Mouse (Mus musculus) lung, adult 2 months (tissue): ENCODE measurements around the gene Cntnap5a. TPM values are rescaled to one million over a fixed set of nuclear protein-coding genes. Genes with fewer than 3 reads are reported as not detected.

ENCODE experiments used
- DNase-seq: peaks from one replicate; pipeline ENCODE4 v3.0.0; 2022
- H3K4me1 ChIP-seq: fragments of 200-500 bp; 2 replicates; pipeline ENCODE4 v1.6.1; 2011; ENCODE audit warnings: low read length; ENCODE audit not compliant: control insufficient read depth, insufficient read depth
- H3K4me3 ChIP-seq: fragments of 200-500 bp; replicated peaks from 2 replicates; pipeline ENCODE3; 2011; ENCODE audit warnings: low read depth, mild to moderate bottlenecking, control low read depth, low read length; ENCODE audit errors: extremely low read depth
- CTCF ChIP-seq: fragments of 200-500 bp; IDR thresholded peaks from 2 replicates; pipeline ENCODE4 v1.5.1; 2011; ENCODE audit warnings: mild to moderate bottlenecking, low read length, control low read depth; ENCODE audit not compliant: insufficient read depth
- POLR2A ChIP-seq: fragments of 200-500 bp; IDR thresholded peaks from 2 replicates; pipeline ENCODE4 v1.6.1; 2011; ENCODE audit warnings: low read depth, mild to moderate bottlenecking, control low read depth, low read length, borderline replicate concordance; ENCODE audit errors: extremely low read depth
- WGBS: fragments of 180-500 bp; shearing (Covaris S2); methylation state at CpG from one replicate; pipeline ENCODE4 v1.1.7; 2018; 5-methylcytosine and 5-hydroxymethylcytosine counted together
- polyA plus RNA-seq: library from polyadenylated mRNA; depleted of rRNA; stranded (reverse); fragments of >200 nt; gene quantifications from 2 replicates; pipeline ENCODE4 v1.2.3, GENCODE M21; 2012

Gene Cntnap5a
- polyA plus RNA-seq, 1 experiment, result not detected

DNA sequence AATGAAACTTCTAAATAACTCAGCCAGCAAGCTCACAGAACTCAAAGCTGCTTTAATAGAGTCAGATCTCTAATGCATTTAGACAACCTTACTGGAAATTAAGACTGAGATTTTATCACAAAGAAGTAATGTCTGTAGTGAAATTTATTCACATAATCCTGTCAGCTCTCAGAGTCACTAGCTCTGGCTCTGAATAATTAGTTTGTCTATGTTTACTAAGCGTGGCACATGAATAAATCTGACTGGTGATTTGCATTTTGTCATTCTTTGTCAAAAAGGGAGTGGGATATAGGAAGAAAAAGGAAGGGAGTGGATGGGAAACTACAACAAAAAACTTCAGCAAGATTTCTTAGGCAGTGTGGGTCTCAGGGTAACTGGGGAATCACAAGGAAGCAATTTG is 351.3 kb downstream of the Cntnap5a start:
- no peaks in the 10 kb centered on the region for H3K4me1 ChIP-seq
- TF ChIP-seq POLR2A, result no peak
- DNase-seq, result no peak
- 44% methylated on average over 1 of the region's 1 CpGs for WGBS
- no peak overlapping the region for H3K4me3 ChIP-seq

DNA sequence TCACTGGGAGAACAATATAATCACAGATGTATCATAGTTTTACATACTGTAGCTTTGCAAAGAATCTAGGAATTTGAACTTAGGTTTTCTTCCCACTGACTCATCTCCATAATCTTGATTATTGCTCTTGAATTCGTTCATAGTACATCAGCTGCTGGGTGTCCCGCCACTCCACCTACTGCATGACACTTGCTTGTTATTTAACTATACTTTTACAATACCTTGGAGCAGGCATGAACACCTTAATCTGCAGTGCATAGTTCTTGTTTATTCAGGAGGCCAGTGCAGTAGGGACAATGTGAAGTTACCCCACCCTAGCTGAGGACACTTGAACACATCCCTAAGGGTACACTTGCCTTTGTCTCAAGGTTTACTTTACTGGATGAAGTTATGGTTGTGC is 352.3 kb downstream of the Cntnap5a start:
- no peak for TF ChIP-seq POLR2A
- TF ChIP-seq CTCF, result no peak
- Histone ChIP-seq H3K4me1 (no peaks in the 10 kb centered on the region), H3K4me3 (no peak overlapping the region)
- DNase-seq, result no peak
- WGBS, result 73% methylated on average over 2 of the region's 2 CpGs

DNA sequence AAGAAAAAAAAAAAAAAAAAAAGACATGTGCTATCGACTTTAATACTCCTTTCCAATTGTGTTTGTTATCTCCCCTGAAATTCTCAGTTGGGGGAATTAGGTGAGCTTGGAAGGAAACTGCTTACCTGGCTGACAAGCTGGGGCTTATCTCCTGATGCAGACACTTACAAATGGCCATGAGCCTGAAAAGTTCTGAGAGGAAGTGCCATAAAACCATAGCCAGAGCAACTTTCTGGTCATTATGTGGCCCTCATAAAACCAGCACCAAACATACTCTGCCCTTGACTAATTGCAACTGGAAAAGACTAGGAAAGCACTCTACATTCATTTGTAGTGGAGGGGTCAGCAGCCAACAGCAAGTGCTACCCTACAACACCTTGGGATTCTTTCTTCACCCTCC is 359.5 kb downstream of the Cntnap5a start:
- 19% methylated on average over 1 of the region's 1 CpGs for WGBS
- no peak overlapping the region for H3K4me3 ChIP-seq

DNA sequence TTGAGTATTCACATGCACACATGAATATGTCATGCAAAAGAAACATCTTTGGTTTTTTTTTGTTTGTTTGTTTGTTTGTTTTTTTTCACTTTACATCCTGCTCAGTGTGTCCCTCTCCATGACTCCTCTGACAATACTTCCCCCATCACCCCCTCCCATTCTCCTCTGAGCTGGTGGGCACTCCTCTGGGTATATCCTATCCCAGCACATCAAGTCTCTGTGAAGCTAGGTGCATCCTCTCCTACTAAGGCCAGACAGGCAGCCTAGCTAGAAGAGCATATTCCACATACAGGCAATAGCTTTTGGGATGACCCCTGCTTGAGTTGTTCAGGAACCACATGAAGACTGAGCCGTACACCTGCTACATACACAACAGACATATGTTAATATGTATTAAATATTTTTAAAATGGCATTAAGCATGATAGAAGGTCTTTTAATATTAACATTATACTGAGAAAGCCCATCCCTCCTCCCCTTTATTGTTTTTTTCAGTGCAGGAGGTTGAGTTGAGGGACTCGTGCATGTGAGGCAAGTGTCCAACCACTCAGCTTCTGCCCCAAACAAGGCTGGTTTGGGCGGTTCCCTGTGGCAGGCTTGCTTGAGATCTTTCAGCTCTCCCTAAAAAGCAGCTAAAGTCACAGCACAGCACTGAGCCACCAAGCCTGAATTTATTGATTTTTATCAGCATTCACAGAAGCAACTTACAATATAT is 422.6 kb downstream of the Cntnap5a start:
- no peak for DNase-seq
- Histone ChIP-seq H3K4me1 (no peaks in the 10 kb centered on the region), H3K4me3 (no peak overlapping the region)
- 81% methylated on average over 3 of the region's 3 CpGs for WGBS
- no peak for TF ChIP-seq POLR2A
- TF ChIP-seq CTCF, result no peak

More for the DNA sequence above, 359.5 kb downstream of the Cntnap5a start:
- no peak for DNase-seq
- TF ChIP-seq POLR2A (no peak), CTCF (no peak)
- no peaks in the 10 kb centered on the region for H3K4me1 ChIP-seq

DNA sequence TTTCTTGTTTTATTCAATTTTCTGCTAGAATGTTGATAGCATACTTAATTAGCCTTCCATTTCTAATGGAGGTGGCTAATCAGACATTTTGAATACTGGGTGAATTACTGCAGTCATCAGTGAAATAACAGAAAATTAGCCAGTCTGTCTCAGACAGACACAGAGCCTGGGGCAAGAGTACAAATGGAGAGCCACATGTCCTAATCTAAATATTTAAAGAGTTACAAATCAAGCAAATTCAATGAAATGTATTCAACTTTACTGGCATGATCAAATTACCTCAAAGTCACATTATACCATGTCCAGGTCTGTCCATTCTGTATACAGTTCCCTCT is 423.1 kb downstream of the Cntnap5a start:
- TF ChIP-seq CTCF (no peak), POLR2A (no peak)
- no peak for DNase-seq
- no peak overlapping the region for H3K4me3 ChIP-seq
- H3K4me1 ChIP-seq, result no peaks in the 10 kb centered on the region

DNA sequence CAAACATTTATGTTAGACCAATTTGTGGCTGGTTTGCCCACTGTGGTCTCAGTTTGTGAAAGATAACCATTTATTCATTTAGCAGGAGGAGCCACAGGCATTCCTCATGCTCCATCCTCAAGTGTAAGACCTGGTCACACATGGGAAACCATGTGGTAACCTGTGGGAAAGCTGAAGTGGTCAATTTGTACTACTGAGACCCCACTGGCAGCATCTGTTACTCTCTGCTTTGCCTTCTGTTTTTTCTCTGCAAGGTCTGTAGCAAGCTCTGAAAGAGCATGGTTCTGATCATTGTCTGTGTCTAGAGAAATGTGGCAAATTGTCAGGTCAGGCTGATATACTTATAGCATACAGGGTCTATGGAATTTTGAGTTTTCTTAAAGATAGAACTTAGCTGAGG is 423.8 kb downstream of the Cntnap5a start:
- no peak overlapping the region for H3K4me3 ChIP-seq
- no peak for DNase-seq
- no peaks in the 10 kb centered on the region for H3K4me1 ChIP-seq
- TF ChIP-seq POLR2A (no peak), CTCF (no peak)

DNA sequence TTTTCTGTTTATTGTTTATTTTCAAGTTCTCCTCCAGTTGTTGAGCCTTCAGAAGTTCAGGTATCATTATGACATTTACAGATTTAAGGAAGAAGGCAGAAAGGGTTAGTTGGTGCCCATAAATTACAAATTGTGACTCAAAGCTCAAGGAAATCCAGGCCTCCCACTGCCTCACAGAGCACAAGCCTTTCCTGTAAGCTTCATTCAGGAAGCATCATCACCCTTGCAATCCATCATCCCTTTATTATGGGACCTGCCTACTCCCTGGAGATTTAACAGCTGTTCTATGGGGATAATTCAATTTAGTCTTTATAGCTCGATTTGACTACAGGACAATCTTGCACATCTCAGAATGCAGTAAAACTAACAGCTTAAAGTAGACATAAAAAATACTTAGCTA is 441.2 kb downstream of the Cntnap5a start:
- Histone ChIP-seq H3K4me3 (no peak overlapping the region), H3K4me1 (no peaks in the 10 kb centered on the region)
- no peak for DNase-seq
- WGBS, result 27% methylated on average over 1 of the region's 1 CpGs
- TF ChIP-seq POLR2A, result no peak

DNA sequence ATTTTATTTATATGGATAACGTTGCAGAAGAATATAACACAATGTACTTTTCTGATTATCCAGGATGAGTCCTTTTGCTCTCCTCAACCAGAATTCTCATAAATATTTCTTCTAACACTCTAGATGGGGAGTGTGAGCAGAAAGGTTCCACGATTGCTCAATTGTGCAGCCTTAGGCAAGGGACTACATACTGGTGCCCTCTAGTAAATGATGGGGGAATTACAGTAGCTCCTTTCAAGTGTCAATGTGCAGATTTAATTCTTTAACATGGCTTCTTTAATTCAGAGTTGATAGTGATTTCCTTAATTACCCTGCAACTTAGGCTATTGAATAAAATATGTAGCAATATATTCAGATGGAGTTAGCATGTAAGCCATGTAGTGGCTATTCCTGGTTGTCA is 442.5 kb downstream of the Cntnap5a start:
- DNase-seq, result no peak
- H3K4me3 ChIP-seq, result no peak overlapping the region
- H3K4me1 ChIP-seq, result no peaks in the 10 kb centered on the region
- 65% methylated on average over 2 of the region's 2 CpGs for WGBS
- TF ChIP-seq POLR2A, result no peak
- no peak for TF ChIP-seq CTCF

DNA sequence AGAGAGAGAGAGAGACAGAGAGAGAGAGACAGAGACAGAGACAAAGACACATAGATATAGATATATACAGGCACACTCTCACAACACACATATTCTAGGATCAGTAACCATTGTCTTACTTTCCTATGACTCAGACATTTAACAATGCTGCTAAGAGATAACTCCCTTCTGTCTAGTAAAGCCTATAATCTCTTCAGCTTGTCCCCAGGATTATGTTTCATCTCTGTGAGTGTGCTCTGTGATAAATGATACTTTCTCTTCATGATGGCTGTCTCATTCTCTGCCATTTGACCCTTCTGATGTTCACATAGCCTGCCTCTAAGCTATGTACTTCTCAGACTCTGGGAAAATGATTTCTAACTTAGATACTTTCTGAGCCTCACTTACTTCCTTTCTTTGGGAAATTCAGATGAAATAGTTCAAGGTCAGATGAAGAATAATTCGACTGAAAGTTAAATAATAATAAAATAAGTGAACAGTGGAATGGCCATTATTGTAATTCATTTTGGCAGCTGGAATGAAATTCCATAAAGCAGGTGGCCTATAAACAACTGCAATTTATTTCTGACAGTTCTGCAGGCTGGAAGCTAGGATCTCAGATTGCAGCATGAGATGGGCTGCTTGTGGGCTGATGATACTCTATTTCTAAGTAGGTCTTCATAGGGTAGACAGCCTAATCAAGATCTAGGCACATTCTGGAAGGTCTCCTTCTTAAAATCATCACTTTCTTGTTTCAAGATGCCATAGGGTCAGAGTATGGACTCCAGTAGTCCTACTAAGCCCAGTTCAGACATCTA is 444.1 kb downstream of the Cntnap5a start:
- WGBS, result 32% methylated on average over 1 of the region's 1 CpGs
- Histone ChIP-seq H3K4me3 (no peak overlapping the region), H3K4me1 (no peaks in the 10 kb centered on the region)
- no peak for TF ChIP-seq POLR2A
- no peak for TF ChIP-seq CTCF
- DNase-seq, result no peak

DNA sequence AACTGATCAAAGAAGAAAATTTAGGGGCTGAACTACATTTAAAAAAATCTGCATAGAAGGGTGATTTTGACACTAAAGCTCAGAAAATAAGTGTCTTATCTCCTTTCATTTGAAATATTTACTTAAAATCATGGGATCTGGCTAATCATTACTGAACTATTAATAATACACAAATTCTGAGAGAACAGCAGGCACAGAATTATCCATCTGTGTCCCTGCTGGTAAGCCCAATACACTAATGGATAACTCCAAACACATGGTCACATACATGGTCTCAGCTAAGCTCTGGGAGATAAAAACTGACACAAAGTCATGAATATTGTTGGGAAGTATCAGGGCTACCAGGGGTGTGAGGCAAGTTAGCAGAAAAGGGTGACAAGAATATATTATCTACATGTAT is 447.9 kb downstream of the Cntnap5a start:
- no peaks in the 10 kb centered on the region for H3K4me1 ChIP-seq
- TF ChIP-seq CTCF (no peak), POLR2A (no peak)
- no peak overlapping the region for H3K4me3 ChIP-seq
- no peak for DNase-seq
